Mouse (Mus musculus) lung, postnatal 0 days (tissue): ENCODE results near the gene Donson. TPM values are rescaled to one million over a fixed set of nuclear protein-coding genes. Genes with fewer than 3 reads are reported as not detected.

Experiments used
- ATAC-seq: fragments of 200-750 bp; cut with Nextera tagmentation; 2 replicates; pipeline ENCODE4 v1.8.0; 2017; ENCODE audit warnings: moderate library complexity
- DNase-seq: peaks from one replicate; pipeline ENCODE4 v3.0.0-alpha.2; 2016; ENCODE audit warnings: low spot score
- H3K27ac ChIP-seq: fragments of 300-500 bp; sonication (generic); 2 replicates; pipeline ENCODE4 v1.5.1; 2014; ENCODE audit warnings: antibody characterized with exemption, mild to moderate bottlenecking, low read length, mixed read lengths
- H3K27me3 ChIP-seq: fragments of 300-500 bp; sonication (generic); replicated peaks from 2 replicates; pipeline ENCODE4 v1.6.1; 2014; ENCODE audit warnings: low read length, mixed read lengths; ENCODE audit not compliant: insufficient read depth
- H3K36me3 ChIP-seq: fragments of 300-500 bp; sonication (generic); 2 replicates; pipeline ENCODE4 v1.6.1; 2014; ENCODE audit warnings: low read length, mixed read lengths; ENCODE audit not compliant: insufficient read depth
- H3K4me1 ChIP-seq: fragments of 300-500 bp; sonication (generic); 2 replicates; pipeline ENCODE4 v1.6.1; 2014; ENCODE audit warnings: antibody characterized with exemption, low read depth, low read length, mixed read lengths; ENCODE audit not compliant: insufficient read depth
- H3K4me2 ChIP-seq: fragments of 300-500 bp; sonication (generic); replicated peaks from 2 replicates; pipeline ENCODE4 v1.6.1; 2014; ENCODE audit warnings: low read depth, mild to moderate bottlenecking, low read length, moderate library complexity, mixed read lengths
- H3K4me3 ChIP-seq: fragments of 300-500 bp; sonication (generic); 2 replicates; pipeline ENCODE4 v1.5.1; 2014; ENCODE audit warnings: low read depth, low read length
- H3K9ac ChIP-seq: fragments of 300-500 bp; sonication (generic); replicated peaks from 2 replicates; pipeline ENCODE4 v1.6.1; 2014; ENCODE audit warnings: low read depth, mild to moderate bottlenecking
- H3K9me3 ChIP-seq: fragments of 300-500 bp; sonication (generic); 2 replicates; pipeline ENCODE4 v1.6.1; 2016; ENCODE audit warnings: low read length, mixed read lengths
- CTCF ChIP-seq: IDR thresholded peaks from 2 replicates; pipeline ENCODE4 v1.5.1; 2016; ENCODE audit warnings: antibody characterized with exemption, mild to moderate bottlenecking
- EP300 ChIP-seq: IDR thresholded peaks from 2 replicates; pipeline ENCODE4 v1.6.1; 2016; ENCODE audit warnings: antibody characterized with exemption, mild to moderate bottlenecking, control low read depth
- WGBS: fragments of 180-500 bp; shearing (Covaris S2); extraction: QIAGEN DNeasy Blood & Tissue Kit; methylation state at CpG from one replicate; pipeline ENCODE4 v1.1.7; 2014; 5-methylcytosine and 5-hydroxymethylcytosine counted together
- polyA plus RNA-seq: library from polyadenylated mRNA; unstranded; fragments of >200 nt; fragmentation: Nextera tagmentation; extraction: Ambion mirVana; gene quantifications from 2 replicates; pipeline ENCODE4 v1.2.1, GENCODE M21; 2015

Donson gene
- polyA plus RNA-seq, 1 experiment from 2014 or later = 6.0 TPM

DNA sequence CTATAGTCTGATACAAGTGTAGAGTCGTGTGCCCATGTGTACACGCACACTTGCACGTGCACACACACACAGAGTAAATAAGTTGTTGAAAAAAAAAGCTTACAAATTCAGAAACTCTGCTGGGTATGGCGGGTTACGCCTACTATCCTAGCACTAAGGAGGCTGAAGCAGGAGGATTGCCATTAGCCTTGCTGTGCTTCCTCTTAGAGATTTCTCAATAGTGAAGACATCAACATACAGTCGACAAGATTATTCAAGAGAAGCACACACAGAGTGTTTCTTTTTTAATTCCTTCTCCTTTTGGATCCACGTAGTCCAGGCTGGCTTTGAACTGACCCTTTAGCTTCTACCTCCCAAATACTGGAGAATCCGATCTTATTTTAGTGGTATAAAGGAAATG is 48.4 kb downstream of the Donson start:
- WGBS = 93% methylated on average over 8 of the region's 8 CpGs
- no peak for DNase-seq
- Histone ChIP-seq H3K4me3 (no peak overlapping the region), H3K27ac (no peak overlapping the region), H3K36me3 (peaks cover 15% of the 10 kb centered on the region; the same call in 1 of the 2 replicates), H3K9me3 (no peaks in the 10 kb centered on the region), H3K9ac (no peak overlapping the region), H3K27me3 (no peaks in the 10 kb centered on the region), H3K4me1 (no peaks in the 10 kb centered on the region), H3K4me2 (no peak overlapping the region)
- ATAC-seq = no peak
- TF ChIP-seq EP300 (no peak), CTCF (no peak)

DNA sequence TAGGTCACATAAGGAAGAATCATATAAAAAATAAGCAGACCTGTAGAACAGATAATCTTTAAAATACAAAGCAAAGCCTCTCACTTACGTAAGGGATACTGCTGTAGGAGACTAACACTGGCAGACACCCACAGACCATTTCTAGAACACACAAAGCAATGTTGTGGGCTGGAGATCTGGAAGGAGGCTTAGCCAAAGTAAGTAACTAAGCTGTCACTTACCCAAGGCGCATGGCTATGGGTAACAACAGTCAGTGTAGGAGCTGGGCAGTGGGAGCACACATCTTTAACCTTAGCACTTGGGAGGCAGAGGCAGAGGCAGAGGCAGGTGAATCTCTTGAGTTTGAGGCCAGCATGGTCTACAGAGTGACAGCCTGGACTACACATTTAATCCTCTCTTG is 48.9 kb downstream of the Donson start:
- WGBS = 94% methylated on average over 2 of the region's 2 CpGs
- Histone ChIP-seq H3K27ac (no peak overlapping the region), H3K4me3 (no peak overlapping the region), H3K36me3 (peaks cover 15% of the 10 kb centered on the region; the same call in 1 of the 2 replicates), H3K27me3 (no peaks in the 10 kb centered on the region), H3K4me2 (no peak overlapping the region), H3K4me1 (no peaks in the 10 kb centered on the region), H3K9me3 (no peaks in the 10 kb centered on the region), H3K9ac (no peak overlapping the region)
- no peak for ATAC-seq
- TF ChIP-seq CTCF = no peak
- no peak for DNase-seq

GRCm38 (mm10) chr16:91639161-91639560 is 49.4 kb downstream of the Donson start:
- peaks cover 15% of the 10 kb centered on the region; the same call in 1 of the 2 replicates for H3K36me3 ChIP-seq
- no peak overlapping the region for H3K4me3 ChIP-seq
- no peaks in the 10 kb centered on the region for H3K4me1 ChIP-seq
- no peak overlapping the region for H3K4me2 ChIP-seq
- DNase-seq = no peak
- no peaks in the 10 kb centered on the region for H3K27me3 ChIP-seq
- 90% methylated on average over 5 of the region's 5 CpGs for WGBS
- ATAC-seq = no peak
- H3K27ac ChIP-seq = no peak overlapping the region
- TF ChIP-seq CTCF (no peak), EP300 (no peak)
- H3K9me3 ChIP-seq = no peaks in the 10 kb centered on the region
- H3K9ac ChIP-seq = no peak overlapping the region

DNA sequence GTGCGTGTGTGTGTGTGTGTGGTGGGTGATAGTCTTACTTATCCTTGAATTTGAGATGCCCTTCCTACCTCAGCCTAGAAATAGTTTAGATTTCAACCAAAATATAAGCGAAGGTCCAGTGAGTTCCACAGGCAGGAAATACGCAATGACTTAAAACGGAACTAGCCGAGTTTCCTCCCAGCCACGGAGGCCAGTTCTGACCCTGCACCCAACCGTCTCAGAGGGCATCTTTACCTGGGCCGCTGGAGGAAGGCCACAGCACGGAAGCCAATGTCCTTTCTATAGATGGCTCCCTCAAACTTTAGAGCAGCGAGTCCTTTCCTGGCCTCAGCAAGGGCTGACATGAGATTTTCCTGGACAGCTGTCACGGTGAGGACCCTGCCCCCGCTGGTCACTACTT is 54.9 kb downstream of the Donson start:
- WGBS = 80% methylated on average over 12 of the region's 12 CpGs
- H3K4me2 ChIP-seq = no peak overlapping the region
- H3K36me3 ChIP-seq = peaks cover 29% of the 10 kb centered on the region; the same call in 1 of the 2 replicates
- TF ChIP-seq CTCF (no peak; the same call in 1 of the 2 replicates), EP300 (no peak)
- no peak for DNase-seq
- H3K4me1 ChIP-seq = no peaks in the 10 kb centered on the region
- no peaks in the 10 kb centered on the region for H3K27me3 ChIP-seq
- H3K27ac ChIP-seq = no peak overlapping the region
- ATAC-seq = no peak
- H3K4me3 ChIP-seq = no peak overlapping the region
- H3K9me3 ChIP-seq = no peaks in the 10 kb centered on the region
- no peak overlapping the region for H3K9ac ChIP-seq

GRCm38 (mm10) chr16:91632940-91633339 is 55.6 kb downstream of the Donson start:
- H3K4me3 ChIP-seq = no peak overlapping the region
- no peak overlapping the region for H3K27ac ChIP-seq
- H3K36me3 ChIP-seq = peaks cover 34% of the 10 kb centered on the region; the same call in 1 of the 2 replicates
- H3K9me3 ChIP-seq = no peaks in the 10 kb centered on the region
- H3K4me1 ChIP-seq = no peaks in the 10 kb centered on the region
- WGBS = 93% methylated on average over 7 of the region's 7 CpGs
- TF ChIP-seq CTCF = no peak
- TF ChIP-seq EP300 = no peak
- no peak overlapping the region for H3K9ac ChIP-seq
- no peak for ATAC-seq
- H3K27me3 ChIP-seq = no peaks in the 10 kb centered on the region
- H3K4me2 ChIP-seq = no peak overlapping the region
- DNase-seq = no peak

DNA sequence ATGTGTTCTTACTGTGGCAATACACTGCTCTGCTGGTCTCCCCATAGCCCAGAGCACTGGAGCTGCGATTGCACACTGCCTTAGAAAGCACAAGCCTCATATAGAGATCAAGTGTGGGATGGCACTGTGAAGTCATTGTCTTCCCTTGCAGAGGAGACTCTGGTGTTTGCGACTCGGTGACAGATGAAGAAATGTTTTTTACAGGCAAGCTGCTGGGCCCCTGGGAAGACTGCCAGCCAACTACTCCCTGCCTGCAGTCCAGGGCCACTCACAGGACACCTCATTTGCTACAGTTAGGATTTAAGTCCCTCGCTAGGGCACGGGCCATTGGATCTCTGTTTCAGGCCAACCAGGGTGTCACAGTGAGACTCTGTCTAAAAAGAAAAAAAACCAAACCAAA is 56.1 kb downstream of the Donson start:
- ATAC-seq = peak; percentile 70
- peak; percentile 73 for DNase-seq
- H3K4me3 ChIP-seq = no peak overlapping the region
- WGBS = 66% methylated on average over 5 of the region's 5 CpGs
- H3K4me2 ChIP-seq = no peak overlapping the region
- TF ChIP-seq CTCF = no peak
- no peak for TF ChIP-seq EP300
- no peak overlapping the region for H3K9ac ChIP-seq
- no peaks in the 10 kb centered on the region for H3K4me1 ChIP-seq
- H3K27me3 ChIP-seq = no peaks in the 10 kb centered on the region
- no peak overlapping the region for H3K27ac ChIP-seq
- peaks cover 39% of the 10 kb centered on the region; the same call in 1 of the 2 replicates for H3K36me3 ChIP-seq
- H3K9me3 ChIP-seq = no peaks in the 10 kb centered on the region

DNA sequence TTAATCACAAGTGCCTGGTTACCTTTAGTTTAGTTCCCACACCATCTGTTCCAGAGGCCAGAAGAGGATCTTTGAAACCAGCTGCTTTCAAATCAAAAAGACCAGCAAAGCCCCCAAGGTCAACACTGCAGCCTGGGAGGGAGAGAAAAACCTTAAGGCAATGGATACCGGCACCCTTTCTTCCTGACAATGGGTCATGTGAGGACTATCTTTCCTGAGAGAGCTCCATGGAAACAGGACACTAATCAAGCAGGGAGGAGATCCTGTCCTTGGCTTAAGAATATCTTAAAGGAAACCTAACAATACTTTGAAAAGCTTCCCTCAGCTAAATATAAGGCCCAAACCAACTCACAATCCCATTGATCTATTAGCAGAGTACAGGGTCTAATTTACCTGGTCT is 58.0 kb downstream of the Donson start:
- Histone ChIP-seq H3K4me1 (no peaks in the 10 kb centered on the region), H3K4me2 (no peak overlapping the region)

More for the DNA sequence above, 58.0 kb downstream of the Donson start:
- no peak overlapping the region for H3K9ac ChIP-seq
- DNase-seq (no peak), ATAC-seq (no peak)
- H3K4me3 ChIP-seq = no peak overlapping the region
- H3K36me3 ChIP-seq = peaks cover 32% of the 10 kb centered on the region; the same call in 1 of the 2 replicates
- 63% methylated on average over 1 of the region's 1 CpGs for WGBS
- no peaks in the 10 kb centered on the region for H3K9me3 ChIP-seq
- TF ChIP-seq CTCF (no peak), EP300 (no peak)
- no peak overlapping the region for H3K27ac ChIP-seq
- H3K27me3 ChIP-seq = no peaks in the 10 kb centered on the region
